Mouse (Mus musculus): Measurements from ENCODE around the gene Madcam1. TPM values are rescaled to one million over a fixed set of nuclear protein-coding genes. Genes with fewer than 3 reads are reported as not detected.
"Not testable (repeated sequence)": the region's sequence is repeated elsewhere in the genome, so short reads cannot be mapped to it uniquely, and the experiment has no call there.

The Madcam1 gene
- total RNA-seq, 2 experiments from 2014 or later, result not detected

DNA sequence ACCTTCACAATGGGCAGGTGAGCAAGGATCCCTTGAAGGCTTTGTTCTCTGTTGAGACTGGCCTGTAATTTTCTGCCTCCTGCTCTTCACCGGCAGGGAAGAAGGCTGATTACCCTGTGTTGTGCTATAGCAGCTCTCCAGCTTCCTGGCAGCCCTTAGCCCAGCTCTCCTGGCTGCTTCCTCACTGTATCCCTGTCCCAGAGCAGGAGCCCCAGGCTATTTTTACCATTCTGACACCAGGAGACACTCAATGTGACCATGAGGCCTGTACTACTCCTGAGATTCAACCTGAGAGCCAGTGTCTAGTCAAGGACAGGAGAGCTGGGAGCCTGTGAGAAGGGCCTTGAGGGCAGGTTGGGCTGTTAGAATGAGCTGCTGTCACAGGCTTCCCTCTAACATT is 22.3 kb downstream of the Madcam1 start:
- no peak for ATAC-seq (ENCODE audit: poor library complexity, severe bottlenecking)

GRCm38 (mm10) chr10:79687513-79687912 is 23.2 kb downstream of the Madcam1 start:
- ATAC-seq (ENCODE audit: poor library complexity, severe bottlenecking), result no peak

DNA sequence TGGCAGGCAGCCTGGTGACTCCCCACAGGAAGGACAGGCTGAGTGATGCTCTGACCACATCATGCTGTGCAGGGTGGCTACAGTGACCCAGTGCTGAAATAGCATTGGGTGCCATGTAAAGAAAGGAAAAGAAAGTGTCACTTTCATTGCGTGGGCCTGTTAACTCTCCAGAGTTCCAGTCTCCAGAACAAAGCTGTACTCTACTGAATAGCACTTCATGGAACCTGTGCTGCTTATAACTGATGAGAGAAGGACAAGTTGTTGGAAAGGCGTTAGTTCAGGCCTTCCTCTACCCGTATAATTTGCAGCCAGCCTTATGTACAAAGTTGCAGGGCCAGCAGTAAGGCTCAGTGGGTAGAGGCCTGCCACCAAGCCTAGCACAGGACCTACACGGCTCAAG is 24.4 kb downstream of the Madcam1 start, which contains the start of gene Gzmm:
Gzmm (plus strand) TSS at position 301 of the 400 bp plus-strand sequence.
- ATAC-seq (ENCODE audit: poor library complexity, severe bottlenecking), result no peak

DNA sequence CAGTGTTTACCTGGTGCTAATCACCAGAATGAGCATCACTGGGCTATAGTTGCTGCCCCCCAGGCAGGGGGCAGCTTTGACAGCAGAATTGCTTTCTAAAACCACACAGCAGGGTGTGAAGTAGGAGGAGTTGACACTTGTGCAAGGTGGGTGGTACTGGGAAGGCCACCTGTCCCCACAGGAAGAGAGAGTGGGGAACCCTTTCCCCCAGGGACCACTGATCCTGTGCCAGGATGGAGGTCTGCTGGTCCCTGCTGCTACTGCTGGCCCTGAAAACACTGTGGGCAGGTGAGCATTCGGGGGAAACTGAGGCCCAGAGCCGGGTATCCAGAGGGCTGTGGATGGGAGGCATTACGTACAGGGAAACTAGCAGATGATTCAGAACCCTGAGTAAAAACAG is 24.8 kb downstream of the Madcam1 start:
- ATAC-seq (ENCODE audit: poor library complexity, severe bottlenecking), result no peak

- ATAC-seq (ENCODE audit: poor library complexity, severe bottlenecking), result no peak
Observed at GRCm38 (mm10) chr10:79691986-79692548, 27.7 kb downstream of the Madcam1 start.

- ATAC-seq (ENCODE audit: poor library complexity, severe bottlenecking), result no peak
Observed at GRCm38 (mm10) chr10:79693580-79694378, 29.4 kb downstream of the Madcam1 start.

- no peak for ATAC-seq (ENCODE audit: poor library complexity, severe bottlenecking)
Observed at GRCm38 (mm10) chr10:79694379-79694655, 30.0 kb downstream of the Madcam1 start.

DNA sequence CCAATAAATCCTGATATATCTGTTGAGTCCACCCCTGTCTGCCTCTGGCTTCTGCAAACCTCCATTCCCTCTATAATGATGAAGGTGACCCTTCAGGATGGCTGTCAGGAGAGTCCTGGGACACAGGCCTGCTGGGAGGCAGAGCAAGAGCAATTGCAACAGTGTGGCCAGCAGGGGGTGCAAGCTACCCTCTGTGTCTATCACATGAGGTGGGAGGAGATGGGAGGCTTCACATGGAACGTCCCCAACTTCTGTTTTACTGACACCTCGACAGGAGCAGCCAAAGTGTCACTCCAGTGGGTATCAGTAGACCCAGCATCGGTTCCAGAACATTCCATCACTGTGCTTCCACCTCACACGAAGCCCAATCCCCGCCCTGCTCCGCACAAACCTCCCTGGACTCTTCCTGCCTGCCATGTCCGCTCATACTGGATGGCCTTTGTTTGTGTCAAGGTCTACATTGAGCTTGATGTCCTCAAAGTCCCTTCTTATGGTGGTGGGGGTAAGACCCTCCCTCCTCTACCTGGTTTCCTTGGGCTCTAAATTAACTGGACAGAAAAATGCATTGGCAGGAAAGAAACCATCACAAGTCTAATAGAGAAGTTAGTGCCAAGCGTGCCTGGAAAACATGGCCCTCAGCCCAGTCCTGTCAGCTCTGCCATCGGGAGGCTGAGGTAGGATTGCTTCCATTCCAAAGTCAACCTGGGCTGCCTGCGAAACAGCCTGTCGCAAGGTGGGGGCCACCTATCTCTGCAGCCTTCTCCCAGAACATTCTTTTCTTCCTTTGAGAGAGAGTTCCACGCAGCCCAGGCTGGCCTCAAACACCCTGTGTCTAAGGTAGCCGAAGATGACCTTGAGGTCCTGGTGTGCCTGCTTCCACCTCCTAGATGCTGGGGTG is 31.1 kb downstream of the Madcam1 start:
- peak; percentile 86 for ATAC-seq (ENCODE audit: poor library complexity, severe bottlenecking)

- peak; percentile 64 for ATAC-seq (ENCODE audit: poor library complexity, severe bottlenecking)
Observed at GRCm38 (mm10) chr10:79696129-79696651, 31.8 kb downstream of the Madcam1 start.

- 0 out of 2 replicates have a peak, but pooled peaks have one; percentile 22 for ATAC-seq (ENCODE audit: poor library complexity, severe bottlenecking)
Observed at GRCm38 (mm10) chr10:79697916-79698315, 33.6 kb downstream of the Madcam1 start.

- ATAC-seq (ENCODE audit: poor library complexity, severe bottlenecking), result no peak
Observed at GRCm38 (mm10) chr10:79698459-79698858, 34.1 kb downstream of the Madcam1 start.

- no peak for ATAC-seq (ENCODE audit: poor library complexity, severe bottlenecking)
Observed at GRCm38 (mm10) chr10:79700676-79701075, 36.3 kb downstream of the Madcam1 start.

DNA sequence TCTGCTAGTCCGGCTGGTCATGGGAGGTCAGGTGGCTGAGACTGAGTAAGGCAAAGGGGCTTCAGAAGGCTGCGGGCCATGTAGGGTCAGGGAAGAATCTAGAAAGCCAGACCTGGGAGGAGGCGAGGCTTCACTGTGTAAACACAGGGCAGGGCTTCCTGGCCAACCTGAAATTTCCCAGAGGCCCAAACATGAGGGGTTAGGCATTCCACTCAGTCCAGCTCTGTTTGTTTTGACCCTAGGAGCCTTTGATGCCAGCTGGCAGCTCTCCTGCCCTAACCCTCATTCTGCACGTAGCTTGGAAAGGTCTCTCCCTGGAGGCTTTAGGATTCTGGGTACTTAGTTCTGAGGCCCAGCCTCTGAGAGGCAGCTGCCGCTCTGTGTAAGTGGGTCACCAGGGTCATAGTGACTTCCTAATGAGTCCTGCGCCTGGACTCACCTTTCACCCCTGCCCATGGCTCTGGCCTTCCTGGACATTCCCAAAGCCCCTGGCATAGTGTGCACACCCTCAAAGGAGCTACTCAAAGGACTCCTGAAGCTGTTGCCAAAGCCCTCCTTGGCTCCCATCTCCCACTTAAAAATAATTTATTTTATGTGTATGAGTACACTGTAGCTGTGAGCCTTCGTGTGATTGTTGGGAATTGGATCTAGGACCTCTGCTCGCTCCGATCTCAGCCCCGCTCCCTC is 37.2 kb downstream of the Madcam1 start:
- ATAC-seq (ENCODE audit: poor library complexity, severe bottlenecking), result no peak

DNA sequence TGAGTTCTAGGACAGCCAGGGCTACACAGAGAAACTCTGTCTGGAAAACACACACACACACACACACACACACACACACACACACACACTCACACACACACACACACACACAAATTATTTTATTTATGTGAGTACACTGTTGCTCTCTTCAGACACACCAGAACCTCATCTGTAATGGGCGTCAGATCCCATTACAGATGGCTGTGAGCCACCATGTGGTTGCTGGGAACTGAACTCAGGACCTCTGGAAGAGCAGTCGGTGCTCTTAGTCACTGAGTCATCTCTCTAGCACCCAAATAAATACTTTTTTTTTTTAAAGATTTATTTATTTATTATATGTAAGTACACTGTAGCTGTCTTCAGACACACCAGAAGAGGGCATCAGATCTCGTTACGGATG is 38.6 kb downstream of the Madcam1 start:
- not testable (repeated sequence) for ATAC-seq (ENCODE audit: poor library complexity, severe bottlenecking)

DNA sequence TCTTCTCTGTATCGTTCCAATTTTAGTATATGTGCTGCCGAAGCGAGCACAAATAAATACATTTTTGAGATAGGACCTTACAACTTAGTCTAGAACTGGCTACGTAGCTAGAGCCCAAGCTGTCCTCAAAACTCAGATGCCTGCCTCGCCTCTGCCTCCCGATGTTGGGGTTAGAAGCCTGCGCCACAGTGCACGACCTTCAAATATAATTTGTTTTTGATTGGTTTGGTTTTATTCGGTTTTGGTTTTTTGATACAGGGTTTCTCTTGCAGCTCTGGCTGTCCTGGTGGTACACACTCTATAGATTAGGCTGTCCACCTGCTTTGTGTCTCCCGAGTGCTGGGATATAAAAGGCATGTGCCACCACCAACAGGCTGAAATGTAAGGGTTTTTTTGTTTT is 39.2 kb downstream of the Madcam1 start:
- no peak for ATAC-seq (ENCODE audit: poor library complexity, severe bottlenecking)

DNA sequence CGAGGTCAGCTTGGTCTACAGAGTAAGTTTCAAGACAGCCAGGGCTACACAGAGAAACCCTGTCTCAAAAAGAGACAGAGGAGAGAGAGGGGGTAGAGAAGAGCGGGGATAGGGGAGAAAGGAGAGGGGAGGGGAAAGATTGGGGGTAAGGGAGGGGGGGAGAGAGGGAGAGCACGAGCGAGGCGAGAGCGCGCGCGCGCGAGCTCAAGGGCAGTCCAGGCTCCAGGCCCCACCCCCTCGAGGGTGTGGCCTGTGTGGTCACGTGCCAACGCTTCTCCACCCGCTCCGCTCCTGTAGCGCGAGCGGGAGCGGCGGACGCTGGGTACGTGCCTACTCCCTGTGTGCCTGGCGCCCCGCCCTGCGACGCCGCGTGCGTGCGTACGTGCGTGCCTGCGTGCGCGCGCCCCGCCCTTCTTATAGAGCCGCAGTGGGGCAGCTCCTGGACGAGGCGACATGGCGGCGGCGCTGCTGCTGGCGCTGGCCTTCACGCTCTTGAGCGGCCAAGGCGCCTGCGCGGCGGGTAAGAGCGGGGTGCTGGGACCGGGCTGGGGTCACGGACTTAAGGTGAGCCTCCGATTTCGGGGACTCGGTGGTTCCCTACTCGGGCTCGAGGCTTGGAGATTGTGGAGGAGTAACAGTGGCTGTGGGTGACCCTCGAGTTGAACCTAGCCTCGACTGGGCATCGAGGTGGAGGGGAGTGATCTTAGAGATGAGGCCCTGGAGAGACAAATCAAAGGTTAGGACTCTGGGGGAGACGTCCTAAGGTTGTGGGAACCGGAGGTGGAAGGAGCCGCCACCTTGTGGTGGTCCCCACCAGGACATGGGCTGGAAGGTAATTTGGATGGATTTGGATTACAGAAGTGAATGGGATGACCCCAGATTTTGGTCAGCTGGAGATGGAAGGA is 40.0 kb downstream of the Madcam1 start, which contains the start of gene Bsg:
Bsg (plus strand) TSS at position 427 of the 905 bp plus-strand sequence.
- ATAC-seq (ENCODE audit: poor library complexity, severe bottlenecking), result peak; percentile 98

GRCm38 (mm10) chr10:79704970-79705360 is 40.6 kb downstream of the Madcam1 start:
- no peak for ATAC-seq (ENCODE audit: poor library complexity, severe bottlenecking)

DNA sequence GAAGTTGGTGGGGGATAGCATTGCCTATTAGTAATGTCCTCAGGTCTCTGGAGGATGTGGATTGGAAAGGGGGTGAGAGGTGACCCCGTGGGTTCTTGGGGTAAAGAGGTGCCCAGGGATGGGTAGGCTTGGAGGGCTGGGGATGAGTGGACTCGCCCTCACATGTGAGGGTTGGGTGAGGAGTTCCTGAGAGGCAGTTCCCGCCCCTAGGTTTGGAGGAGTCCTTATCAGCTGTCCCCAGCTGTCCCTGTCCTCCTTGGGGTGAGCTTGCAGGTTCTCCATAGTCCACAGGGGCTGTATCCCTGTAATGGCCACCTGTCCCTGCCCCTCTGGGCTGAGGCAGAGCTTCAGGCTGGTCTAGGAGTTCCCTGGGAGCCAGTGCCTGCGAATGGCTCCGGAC is 41.6 kb downstream of the Madcam1 start:
- ATAC-seq (ENCODE audit: poor library complexity, severe bottlenecking), result no peak

DNA sequence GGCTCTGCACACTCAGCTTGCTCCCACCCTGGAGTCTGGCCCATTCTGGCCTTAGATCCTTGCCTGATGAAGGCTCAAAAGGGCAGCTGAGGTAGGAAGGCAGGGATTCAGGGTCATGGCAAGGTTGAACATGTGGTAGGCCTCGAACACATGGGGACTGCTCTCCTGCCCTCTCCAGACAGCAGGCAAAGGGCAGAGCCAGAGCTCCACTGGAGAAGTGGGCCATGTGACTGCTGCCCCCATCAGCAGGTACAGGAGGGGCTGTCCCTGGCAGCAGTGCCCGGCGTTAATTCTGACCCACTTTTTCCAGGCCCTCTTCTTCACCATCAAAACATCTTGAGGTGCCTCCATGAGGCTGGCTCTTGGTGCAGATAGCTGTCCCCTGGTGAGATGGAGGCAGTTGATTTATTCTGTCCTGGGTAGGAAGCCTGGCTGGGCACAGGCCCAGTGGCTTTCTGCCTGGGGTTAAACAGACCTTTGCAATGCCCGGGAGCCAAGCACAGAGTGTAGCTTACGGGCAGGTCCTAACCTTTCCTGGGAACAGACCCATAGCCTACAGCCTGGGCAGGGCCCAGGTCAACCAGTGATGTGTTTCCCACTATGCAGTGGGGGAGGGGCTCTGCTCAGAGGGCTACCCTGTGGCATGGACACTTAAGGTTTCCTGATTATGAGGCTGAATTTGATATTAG is 42.2 kb downstream of the Madcam1 start:
- no peak for ATAC-seq (ENCODE audit: poor library complexity, severe bottlenecking)

Data from megakaryocyte, adult 5-6 weeks (primary cell).